Mouse (Mus musculus) midbrain, embryonic 13.5 days (tissue): ENCODE data around the gene Armh3. TPM values are rescaled to one million over a fixed set of nuclear protein-coding genes. Genes with fewer than 3 reads are reported as not detected.

Experiments used
- ATAC-seq: fragments of 200-750 bp; cut with Nextera tagmentation; 2 replicates; pipeline ENCODE4 v1.8.0; 2017; ENCODE audit warnings: mild to moderate bottlenecking, moderate TSS enrichment, moderate library complexity
- H3K27ac ChIP-seq: fragments of 300-500 bp; sonication (generic); 2 replicates; pipeline ENCODE4 v1.5.1; 2015; ENCODE audit warnings: inconsistent platforms, mild to moderate bottlenecking, moderate library complexity
- H3K27me3 ChIP-seq: fragments of 300-500 bp; sonication (generic); 2 replicates; pipeline ENCODE4 v1.6.1; 2015; ENCODE audit warnings: mild to moderate bottlenecking, inconsistent platforms
- H3K36me3 ChIP-seq: fragments of 300-500 bp; sonication (generic); 2 replicates; pipeline ENCODE4 v1.6.1; 2015; ENCODE audit warnings: mild to moderate bottlenecking, inconsistent platforms
- H3K4me1 ChIP-seq: fragments of 300-500 bp; sonication (generic); replicated peaks from 2 replicates; pipeline ENCODE4 v1.6.1; 2015; ENCODE audit warnings: inconsistent platforms
- H3K4me2 ChIP-seq: fragments of 300-500 bp; sonication (generic); replicated peaks from 2 replicates; pipeline ENCODE4 v1.6.1; 2015; ENCODE audit warnings: moderate library complexity, mild to moderate bottlenecking, inconsistent platforms
- H3K4me3 ChIP-seq: fragments of 300-500 bp; sonication (generic); replicated peaks from 2 replicates; pipeline ENCODE4 v1.5.1; 2015; ENCODE audit warnings: mild to moderate bottlenecking, inconsistent platforms
- H3K9ac ChIP-seq: fragments of 300-500 bp; sonication (generic); replicated peaks from 2 replicates; pipeline ENCODE4 v1.6.1; 2015; ENCODE audit warnings: mild to moderate bottlenecking, inconsistent platforms
- H3K9me3 ChIP-seq: fragments of 300-500 bp; sonication (generic); 2 replicates; pipeline ENCODE4 v1.6.1; 2016; ENCODE audit warnings: mild to moderate bottlenecking, inconsistent platforms
- WGBS: fragments of 180-500 bp; shearing (Covaris S2); methylation state at CpG from one replicate; pipeline ENCODE4 v1.1.7; 2015; 5-methylcytosine and 5-hydroxymethylcytosine counted together
- polyA plus RNA-seq: library from polyadenylated mRNA; unstranded; fragments of >200 nt; fragmentation: Nextera tagmentation; extraction: Ambion mirVana; gene quantifications from 2 replicates; pipeline ENCODE4 v1.2.1, GENCODE M21; 2015

The Armh3 gene
- polyA plus RNA-seq, 1 experiment from 2014 or later: 22.1 TPM

DNA sequence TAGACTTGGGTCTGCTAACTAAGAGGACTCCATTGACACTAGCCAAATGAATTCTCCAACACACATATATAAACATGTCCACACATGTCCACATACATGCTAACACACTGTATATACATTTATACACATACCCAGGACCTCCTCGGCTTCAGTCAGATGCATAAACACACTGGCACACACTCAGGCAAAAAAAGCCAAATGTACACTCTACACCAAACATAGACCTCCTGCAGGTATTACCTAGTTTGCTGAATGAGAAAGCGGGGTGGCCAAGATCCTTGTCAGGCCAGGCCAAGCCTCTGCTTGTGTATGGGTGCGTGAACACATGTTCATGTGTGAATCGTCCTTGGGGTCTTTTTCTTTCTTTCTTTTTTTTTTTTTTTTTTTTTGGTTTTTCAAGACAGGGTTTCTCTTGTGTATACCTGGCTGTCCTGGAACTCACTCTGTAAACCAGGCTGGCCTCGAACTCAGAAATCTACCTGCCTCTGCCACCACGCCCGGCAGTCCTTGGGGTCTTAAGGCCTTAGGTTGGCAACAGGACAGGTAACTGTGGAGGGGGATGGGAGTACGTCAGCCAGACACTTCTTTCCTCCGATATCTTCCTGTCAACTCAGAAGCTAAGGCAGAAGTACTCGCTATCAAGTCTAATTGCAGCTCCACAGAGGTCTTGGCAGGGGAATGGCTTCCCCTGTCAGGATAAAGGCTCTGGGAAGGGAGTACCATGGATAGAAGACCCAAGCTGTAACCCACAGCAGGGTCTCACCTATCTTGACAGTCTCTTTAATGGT is 32.1 kb upstream of the Armh3 start:
- Histone ChIP-seq H3K4me2 (no peak overlapping the region), H3K27ac (no peak overlapping the region), H3K27me3 (no peaks in the 10 kb centered on the region), H3K4me1 (peaks cover 5% of the 10 kb centered on the region; the same call in 1 of the 2 replicates), H3K4me3 (no peak overlapping the region), H3K36me3 (peaks cover 52% of the 10 kb centered on the region), H3K9ac (no peak overlapping the region), H3K9me3 (no peaks in the 10 kb centered on the region)
- WGBS: 94% methylated on average over 10 of the region's 10 CpGs
- ATAC-seq: no peak

GRCm38 (mm10) chr19:46029652-46030051 is 31.4 kb upstream of the Armh3 start:
- Histone ChIP-seq H3K9ac (no peak overlapping the region), H3K4me3 (no peak overlapping the region), H3K27me3 (no peaks in the 10 kb centered on the region), H3K9me3 (no peaks in the 10 kb centered on the region), H3K4me2 (no peak overlapping the region), H3K36me3 (peaks cover 45% of the 10 kb centered on the region), H3K4me1 (peaks cover 5% of the 10 kb centered on the region; the same call in 1 of the 2 replicates), H3K27ac (no peak overlapping the region)
- ATAC-seq: no peak
- 95% methylated on average over 1 of the region's 1 CpGs for WGBS

- Histone ChIP-seq H3K4me2 (no peak overlapping the region), H3K4me3 (no peak overlapping the region), H3K27me3 (no peaks in the 10 kb centered on the region), H3K4me1 (peaks cover 5% of the 10 kb centered on the region; the same call in 1 of the 2 replicates), H3K36me3 (peaks cover 37% of the 10 kb centered on the region), H3K9me3 (no peaks in the 10 kb centered on the region), H3K27ac (no peak overlapping the region), H3K9ac (no peak overlapping the region)
- no peak for ATAC-seq
- WGBS: 73% methylated on average over 11 of the region's 11 CpGs
Measured at GRCm38 (mm10) chr19:46028747-46029320, 30.5 kb upstream of the Armh3 start.

- H3K27ac ChIP-seq: no peak overlapping the region; the same call in 1 of the 2 replicates
- H3K4me1 ChIP-seq: no peaks in the 10 kb centered on the region
- H3K36me3 ChIP-seq: peaks cover 14% of the 10 kb centered on the region
- H3K9me3 ChIP-seq: no peaks in the 10 kb centered on the region
- H3K27me3 ChIP-seq: no peaks in the 10 kb centered on the region
- no peak overlapping the region for H3K4me2 ChIP-seq
- WGBS: 68% methylated on average over 8 of the region's 8 CpGs
- H3K4me3 ChIP-seq: no peak overlapping the region
- no peak for ATAC-seq
- H3K9ac ChIP-seq: no peak overlapping the region; the same call in 1 of the 2 replicates
Measured at GRCm38 (mm10) chr19:46026567-46026966, 28.3 kb upstream of the Armh3 start.

GRCm38 (mm10) chr19:46024959-46025358 is 26.7 kb upstream of the Armh3 start:
- no peak overlapping the region for H3K4me2 ChIP-seq
- H3K4me1 ChIP-seq: no peaks in the 10 kb centered on the region
- ATAC-seq: no peak
- no peaks in the 10 kb centered on the region for H3K27me3 ChIP-seq
- no peak overlapping the region for H3K27ac ChIP-seq
- no peak overlapping the region for H3K9ac ChIP-seq
- no peaks in the 10 kb centered on the region for H3K9me3 ChIP-seq
- 76% methylated on average over 6 of the region's 6 CpGs for WGBS
- H3K36me3 ChIP-seq: peaks cover 1% of the 10 kb centered on the region; the same call in 1 of the 2 replicates
- H3K4me3 ChIP-seq: no peak overlapping the region

DNA sequence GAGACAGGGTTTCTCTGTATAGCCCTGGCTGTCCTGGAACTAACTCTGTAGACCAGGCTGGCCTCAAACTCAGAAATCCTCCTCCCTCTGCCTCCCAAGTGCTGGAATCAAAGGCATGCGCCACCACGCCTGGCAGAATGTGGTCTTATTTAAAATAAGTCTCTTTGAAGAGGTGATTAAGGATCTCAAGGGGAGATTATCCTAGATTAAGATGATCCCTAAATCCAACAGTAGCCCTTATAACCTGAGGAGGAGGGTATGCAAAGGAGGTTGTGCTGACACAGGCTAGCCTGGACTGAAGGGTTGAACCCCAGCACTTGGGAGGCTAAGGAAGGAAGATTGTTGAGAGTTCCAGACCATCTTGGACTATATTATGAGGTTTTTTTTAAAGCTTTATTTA is 17.7 kb upstream of the Armh3 start:
- H3K27ac ChIP-seq: no peak overlapping the region
- no peak for ATAC-seq
- H3K36me3 ChIP-seq: no peaks in the 10 kb centered on the region
- no peak overlapping the region for H3K9ac ChIP-seq
- 52% methylated on average over 2 of the region's 2 CpGs for WGBS
- no peak overlapping the region for H3K4me3 ChIP-seq
- no peaks in the 10 kb centered on the region for H3K27me3 ChIP-seq
- no peaks in the 10 kb centered on the region for H3K4me1 ChIP-seq
- H3K9me3 ChIP-seq: no peaks in the 10 kb centered on the region
- no peak overlapping the region for H3K4me2 ChIP-seq

GRCm38 (mm10) chr19:46014572-46015178 is 16.4 kb upstream of the Armh3 start:
- no peak overlapping the region for H3K9ac ChIP-seq
- peak; percentile 77 for ATAC-seq
- no peaks in the 10 kb centered on the region for H3K9me3 ChIP-seq
- 41% methylated on average over 12 of the region's 12 CpGs for WGBS
- no peaks in the 10 kb centered on the region for H3K36me3 ChIP-seq
- no peak overlapping the region for H3K4me3 ChIP-seq
- no peaks in the 10 kb centered on the region for H3K4me1 ChIP-seq
- no peak overlapping the region for H3K4me2 ChIP-seq
- no peak overlapping the region for H3K27ac ChIP-seq
- no peaks in the 10 kb centered on the region for H3K27me3 ChIP-seq

GRCm38 (mm10) chr19:46005680-46006079 is 7.4 kb upstream of the Armh3 start:
- H3K9ac ChIP-seq: no peak overlapping the region
- H3K9me3 ChIP-seq: no peaks in the 10 kb centered on the region
- H3K4me3 ChIP-seq: no peak overlapping the region
- 83% methylated on average over 7 of the region's 7 CpGs for WGBS
- H3K36me3 ChIP-seq: no peaks in the 10 kb centered on the region
- H3K27ac ChIP-seq: no peak overlapping the region
- peaks cover 35% of the 10 kb centered on the region for H3K27me3 ChIP-seq
- H3K4me1 ChIP-seq: peaks cover 10% of the 10 kb centered on the region
- ATAC-seq: no peak
- H3K4me2 ChIP-seq: no peak overlapping the region

DNA sequence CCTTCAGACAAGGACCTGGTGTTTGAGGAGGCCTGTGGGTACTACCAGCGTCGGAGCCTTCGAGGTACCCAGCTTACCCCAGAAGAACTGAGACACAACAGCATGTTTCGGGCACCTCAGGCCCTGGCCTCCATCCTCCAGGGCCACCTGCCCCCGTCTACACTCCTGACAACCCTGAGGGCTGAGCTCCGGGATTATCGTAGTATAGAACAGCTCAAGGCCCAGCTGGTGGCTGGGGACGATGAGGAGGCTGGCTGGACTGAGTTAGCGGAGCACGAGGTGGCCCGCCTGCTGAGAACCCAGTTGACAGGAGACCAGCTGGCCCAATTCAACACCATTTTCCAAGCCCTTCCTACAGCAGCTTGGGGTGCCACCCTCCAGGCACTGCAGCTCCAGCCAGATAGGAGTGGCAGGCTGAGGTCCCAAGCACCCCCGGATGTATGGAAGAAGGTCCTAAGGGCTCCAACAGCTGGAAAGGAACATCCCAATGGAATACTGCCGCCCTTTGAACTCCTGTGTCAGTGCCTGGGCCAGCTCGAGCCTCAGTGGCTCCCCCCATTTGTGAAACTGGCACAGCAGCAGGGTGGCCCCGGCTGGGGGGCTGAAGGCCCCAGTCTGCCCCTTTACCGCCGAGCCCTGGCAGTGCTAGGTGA is 6.7 kb upstream of the Armh3 start:
- no peak overlapping the region for H3K27ac ChIP-seq
- no peaks in the 10 kb centered on the region for H3K36me3 ChIP-seq
- H3K4me1 ChIP-seq: peaks cover 10% of the 10 kb centered on the region
- WGBS: 63% methylated on average over 17 of the region's 17 CpGs
- no peak overlapping the region for H3K4me3 ChIP-seq
- peaks cover 35% of the 10 kb centered on the region for H3K27me3 ChIP-seq
- H3K9me3 ChIP-seq: no peaks in the 10 kb centered on the region
- H3K9ac ChIP-seq: no peak overlapping the region
- no peak overlapping the region for H3K4me2 ChIP-seq
- no peak for ATAC-seq

DNA sequence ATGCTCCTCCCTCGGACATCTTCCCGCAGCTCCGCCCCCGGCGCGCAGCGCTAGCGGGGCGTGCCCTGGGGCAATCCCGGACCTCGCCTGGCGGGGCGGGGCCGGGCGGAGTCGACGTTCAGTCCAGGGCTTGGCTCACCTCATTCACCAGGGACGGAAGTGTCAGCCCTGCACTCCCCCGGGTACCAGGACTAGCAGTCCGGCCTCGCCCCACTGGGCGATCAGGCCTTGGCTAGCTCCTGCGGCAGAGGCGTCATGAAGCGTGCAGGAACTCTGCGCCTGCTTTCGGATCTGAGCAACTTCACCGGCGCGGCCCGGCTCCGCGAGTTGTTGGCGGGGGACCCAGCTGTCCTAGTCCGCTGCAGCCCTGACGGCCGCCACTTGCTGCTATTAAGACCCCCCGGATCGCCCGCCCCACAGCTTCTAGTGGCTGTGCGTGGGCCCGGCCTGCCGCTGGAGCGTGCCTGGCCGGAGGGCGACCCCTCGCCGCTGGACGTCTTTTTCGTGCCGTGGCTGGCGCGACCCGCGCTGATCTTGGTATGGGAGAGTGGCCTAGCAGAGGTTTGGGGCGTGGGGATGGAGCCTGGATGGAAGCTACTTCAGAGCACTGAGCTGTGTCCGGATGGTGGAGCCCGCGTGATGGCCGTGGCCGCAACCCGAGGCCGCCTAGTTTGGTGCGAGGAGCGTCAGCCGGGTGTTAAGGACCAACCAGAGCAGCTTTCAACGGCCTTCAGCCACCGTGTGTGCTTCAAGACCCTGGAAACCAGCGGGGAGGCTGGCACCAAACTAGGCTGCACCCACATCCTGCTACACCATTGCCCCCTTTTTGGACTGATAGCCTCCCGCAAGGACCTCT is 5.3 kb upstream of the Armh3 start, which contains the start of gene Hps6:
TSS of gene Hps6 (plus strand) at position 138 of the 856 bp plus-strand sequence.
- 2% methylated on average over 70 of the region's 70 CpGs for WGBS
- Histone ChIP-seq H3K27me3 (peaks cover 35% of the 10 kb centered on the region), H3K9me3 (no peaks in the 10 kb centered on the region), H3K4me3 (peak within 1 kb of the TSS; percentile 47), H3K27ac (no peak within 1 kb of the TSS), H3K9ac (peak within 1 kb of the TSS; percentile 71), H3K36me3 (no peaks in the 10 kb centered on the region), H3K4me1 (peaks cover 13% of the 10 kb centered on the region), H3K4me2 (peak within 1 kb of the TSS; percentile 85)
- peak; percentile 62; the same call in 1 of the 2 replicates for ATAC-seq

DNA sequence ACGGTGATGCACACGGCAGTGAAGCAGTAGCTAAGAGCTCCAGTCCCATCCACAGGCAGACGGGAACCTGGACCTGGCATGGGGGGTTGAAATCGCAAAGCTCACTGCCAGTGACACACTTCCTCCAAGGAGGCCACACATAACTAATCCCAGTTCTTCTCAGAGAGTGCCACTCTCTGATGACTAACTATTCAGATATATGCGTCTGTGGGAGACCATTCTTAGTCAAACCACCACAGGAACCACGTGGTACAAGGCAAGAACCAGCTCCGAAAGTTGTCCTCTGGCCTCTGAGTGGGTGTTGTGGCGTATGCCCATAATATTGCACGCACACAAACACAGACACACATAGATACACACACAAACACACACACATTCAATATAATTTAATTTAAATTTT is 4.0 kb upstream of the Armh3 start:
- no peak for ATAC-seq
- Histone ChIP-seq H3K9me3 (no peaks in the 10 kb centered on the region), H3K27me3 (peaks cover 35% of the 10 kb centered on the region), H3K9ac (no peak overlapping the region), H3K4me3 (no peak overlapping the region), H3K27ac (no peak overlapping the region), H3K4me1 (peaks cover 19% of the 10 kb centered on the region), H3K4me2 (no peak overlapping the region), H3K36me3 (no peaks in the 10 kb centered on the region)
- 82% methylated on average over 9 of the region's 9 CpGs for WGBS
